Mouse (Mus musculus) thymus, adult 2 months (tissue): Measurements from ENCODE around the gene H2-Aa.

Experiments
- CTCF ChIP-seq: fragments of 200-500 bp; IDR thresholded peaks from 2 replicates; pipeline ENCODE4 v1.5.1; 2012; ENCODE audit warnings: mild to moderate bottlenecking, control low read depth, low read length, moderate library complexity, borderline replicate concordance; ENCODE audit not compliant: control insufficient read depth, poor library complexity, insufficient read depth; ENCODE audit errors: extremely low read depth
- POLR2A ChIP-seq: fragments of 200-500 bp; IDR thresholded peaks from 2 replicates; pipeline ENCODE4 v1.6.1; 2012; ENCODE audit warnings: mild to moderate bottlenecking, low read length, control low read depth, moderate library complexity; ENCODE audit not compliant: control insufficient read depth, poor library complexity, insufficient read depth; ENCODE audit errors: extremely low read depth

- no peak for TF ChIP-seq POLR2A
- no peak for TF ChIP-seq CTCF
Observed at GRCm38 (mm10) chr17:34295891-34296794, 8.5 kb upstream of the H2-Aa start.
